8 mouse cellular contexts compared by ENCODE assay signal in the genomic region with DNA sequence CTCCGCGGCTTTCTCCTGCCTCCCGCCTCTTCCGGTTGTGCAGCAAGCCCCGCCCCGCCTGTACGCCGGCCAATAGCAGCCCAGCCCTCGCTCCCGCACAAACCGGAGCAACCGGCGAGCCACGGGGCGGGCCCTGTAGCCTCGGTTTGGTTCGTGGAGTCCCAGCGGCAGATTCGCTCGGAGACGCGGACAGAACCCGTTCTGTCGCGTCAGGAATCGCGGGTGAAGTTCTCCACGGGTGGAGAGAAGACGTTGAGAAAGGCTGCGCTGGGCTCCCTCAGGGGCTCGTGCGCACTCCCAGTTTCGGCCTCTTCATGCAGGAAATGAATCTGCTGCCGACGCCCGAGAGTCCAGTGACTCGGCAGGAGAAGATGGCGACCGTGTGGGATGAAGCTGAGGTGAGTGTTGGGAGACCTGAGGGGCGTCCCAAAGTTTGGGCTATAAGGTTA. TPM values are rescaled to one million over a fixed set of nuclear protein-coding genes. Genes with fewer than 3 reads are reported as not detected.
DNase-seq lines count a peak whose midpoint lies in the region; ATAC-seq and TF ChIP-seq lines count a peak whose summit lies in the region.

A gene (plus strand): TSS at position 76 of the 449 bp plus-strand sequence.

- no peaks in the 10 kb centered on the region for H3K9me3 ChIP-seq in forebrain, embryonic 15.5 days

- H3K4me2 ChIP-seq in forebrain, embryonic 15.5 days (replicated peaks) = peak within 1 kb of the TSS; percentile 89

- TF ChIP-seq CTCF in lung, adult 2 months (IDR thresholded peaks at IDR 0.05; ENCODE audit: insufficient read depth, low read length) = no peak

- H3K36me3 ChIP-seq in forebrain, embryonic 15.5 days = peaks cover 38% of the 10 kb centered on the region

- H3K4me3 ChIP-seq in forebrain, embryonic 15.5 days = peak within 1 kb of the TSS; percentile 78
- peak within 1 kb of the TSS; percentile 72 for H3K4me3 ChIP-seq in lung, adult 2 months (replicated peaks; ENCODE audit: extremely low read depth, low read depth, low read length)

- no peaks in the 10 kb centered on the region for H3K27me3 ChIP-seq in forebrain, embryonic 15.5 days

- H3K9ac ChIP-seq in forebrain, embryonic 15.5 days (replicated peaks) = peak within 1 kb of the TSS; percentile 79

- TF ChIP-seq POLR2A in lung, adult 2 months (IDR thresholded peaks at IDR 0.05; ENCODE audit: borderline replicate concordance, extremely low read depth, low read depth, low read length) = peak; percentile 69

- DNase-seq in ES-CJ7 (ENCODE audit: low read depth, low spot score) = peak; percentile 88
- peak; percentile 97 for DNase-seq in cerebellum, adult 11 months
- peak; percentile 94 for DNase-seq in heart, postnatal 25 days (ENCODE audit: low spot score)
- DNase-seq in layer of hippocampus, adult 18-20 months (ENCODE audit: low spot score in 2 of 2) = peak; percentile 97
- peak; percentile 97 for DNase-seq in lung, adult 2 months
- DNase-seq in thymus, adult 18-20 months = peak; percentile 92 to 93

- WGBS in forebrain, embryonic 15.5 days = under 1% methylated on average over 40 of the region's 40 CpGs
- WGBS in lung, adult 2 months = under 1% methylated on average over 40 of the region's 40 CpGs

- peaks cover 18% of the 10 kb centered on the region for H3K4me1 ChIP-seq in forebrain, embryonic 15.5 days
- H3K4me1 ChIP-seq in lung, adult 2 months (ENCODE audit: control insufficient read depth, insufficient read depth, low read length) = peaks cover 4% of the 10 kb centered on the region

- peak; percentile 99 for ATAC-seq in forebrain, embryonic 15.5 days (replicated peaks)
- peak; percentile 95 for ATAC-seq in neutrophil, adult 5-6 weeks (ENCODE audit: extremely low read depth, insufficient number of reproducible peaks, low FRiP score, poor library complexity, severe bottlenecking)

- H3K27ac ChIP-seq in forebrain, embryonic 15.5 days (replicated peaks) = peak within 1 kb of the TSS; percentile 91

- intact Hi-C loops in heart, postnatal 25 days (cut with DNase I) = loop anchor here (1.0 to 2.0 kb wide), 2 partner anchors 113 to 137 kb away; a partner anchor contains a TSS

RNA-seq across cellular contexts. Expression of the gene that starts here (rescaled TPM):
- 230 and 231 TPM in 2 replicates for polyA plus RNA-seq in forebrain, embryonic 15.5 days (2015; fragmentation: Nextera tagmentation; extraction: Ambion mirVana)
- total RNA-seq in heart, postnatal 25 days (2021) = 100 to 1,000 TPM; 209 to 241 TPM
- total RNA-seq in layer of hippocampus, adult 18-20 months (2021) = 100 to 1,000 TPM; 199 to 219 TPM
- 51.7 and 76.9 TPM in 2 replicates for polyA plus RNA-seq in lung, adult 2 months (2012; rRNA removed)
- total RNA-seq in neutrophil, adult 5-6 weeks (2017) = 132 and 144 TPM in 2 replicates

Comparison
In these comparisons a context has a peak if more than half of its experiments do, and no peak if none do; other contexts are left out.
1. Peak in every context shown above with its lines: DNase-seq, ATAC-seq, H3K4me3 ChIP-seq and H3K27ac ChIP-seq.